Mouse (Mus musculus) MEL (cell line): ENCODE data around the gene Hoxd8.

Source experiments
- BHLHE40 ChIP-seq: IDR thresholded peaks from 2 replicates; pipeline ENCODE4 v1.6.1; 2012; ENCODE audit warnings: low read depth, mild to moderate bottlenecking, inconsistent platforms, low read length, improper control_type of control experiment, borderline replicate concordance
- CTCF ChIP-seq, 3 experiments: IDR thresholded peaks in 2 of 3; conservative IDR thresholded peaks in 1 of 3; 2 replicates each; pipeline ENCODE4 v1.5.1; 2011 to 2012; ENCODE audit warnings: low read length in 3 of 3, low read depth in 2 of 3, mild to moderate bottlenecking in 2 of 3, improper control_type of control experiment in 1 of 3, inconsistent platforms in 1 of 3, mixed read lengths in 1 of 3, moderate library complexity in 1 of 3; ENCODE audit not compliant: control insufficient read depth in 1 of 3, insufficient read depth in 1 of 3, poor library complexity in 1 of 3, severe bottlenecking in 1 of 3
- EP300 ChIP-seq, 2 experiments: IDR thresholded peaks; 2 replicates each; pipeline ENCODE4 v1.6.1; 2011; ENCODE audit warnings: improper control_type of control experiment in 2 of 2, low read length in 2 of 2, low read depth in 1 of 2, mild to moderate bottlenecking in 1 of 2
- GABPA ChIP-seq: IDR thresholded peaks from 2 replicates; pipeline ENCODE4 v1.6.1; 2012; ENCODE audit warnings: low read depth, mild to moderate bottlenecking, inconsistent platforms, low read length, improper control_type of control experiment, moderate library complexity
- GATA1 ChIP-seq: IDR thresholded peaks from 2 replicates; pipeline ENCODE4 v1.6.1; 2011; ENCODE audit warnings: low read depth, low read length, improper control_type of control experiment
- MEF2A ChIP-seq: IDR thresholded peaks from 2 replicates; pipeline ENCODE4 v1.6.1; 2014; ENCODE audit warnings: low read depth, mild to moderate bottlenecking, inconsistent platforms, low read length, improper control_type of control experiment; ENCODE audit not compliant: poor library complexity, insufficient replicate concordance, severe bottlenecking; ENCODE audit errors: extremely low read depth
- MYB ChIP-seq: IDR thresholded peaks from 2 replicates; pipeline ENCODE4 v1.6.1; 2011; ENCODE audit warnings: mild to moderate bottlenecking, low read depth, low read length, improper control_type of control experiment
- POLR2A ChIP-seq, 2 experiments: IDR thresholded peaks; 2 replicates each; pipeline ENCODE4 v1.6.1; 2011 to 2012; ENCODE audit warnings: low read length in 2 of 2, mild to moderate bottlenecking in 2 of 2, control low read depth in 1 of 2, improper control_type of control experiment in 1 of 2, low read depth in 1 of 2, moderate library complexity in 1 of 2; ENCODE audit not compliant: control insufficient read depth in 1 of 2, insufficient read depth in 1 of 2, poor library complexity in 1 of 2
- POLR2AphosphoS5 ChIP-seq: IDR thresholded peaks from 2 replicates; pipeline ENCODE4 v1.6.1; 2012; ENCODE audit warnings: low read depth, borderline replicate concordance, mild to moderate bottlenecking, inconsistent platforms, low read length, moderate library complexity, mixed read lengths
- RCOR1 ChIP-seq: IDR thresholded peaks from 2 replicates; pipeline ENCODE4 v1.6.1; 2012; ENCODE audit warnings: low read depth, mild to moderate bottlenecking, inconsistent platforms, low read length, improper control_type of control experiment

DNA sequence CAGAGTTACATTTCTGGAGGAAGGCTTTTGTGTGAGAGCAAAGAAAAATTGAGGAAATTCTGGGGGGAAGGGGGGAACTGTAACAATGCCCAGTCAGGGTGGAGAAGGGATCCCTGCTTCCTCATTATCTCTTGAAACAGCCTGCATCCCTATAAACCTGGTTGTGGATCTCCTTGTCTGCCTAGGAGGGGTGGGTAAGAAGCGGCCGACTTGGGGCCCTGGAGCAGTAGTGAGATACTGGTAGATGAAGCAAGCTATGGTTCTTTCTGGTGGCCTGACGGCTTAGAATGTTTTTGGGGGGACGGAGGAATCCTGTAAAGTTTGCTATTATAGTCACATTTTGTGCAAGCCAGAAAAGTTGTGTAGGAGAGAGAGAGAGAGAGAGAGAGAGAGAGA lies 11.0 kb upstream of the Hoxd8 start:
- TF ChIP-seq BHLHE40 (no peak), EP300 (IDR thresholded peaks at IDR 0.05; ENCODE audit: low read depth in 1 of 2, low read length in 2 of 2) (no peak), CTCF (IDR thresholded peaks at IDR 0.05 in 2 of 3, conservative IDR thresholded peaks at IDR 0.05 in 1 of 3; ENCODE audit: control insufficient read depth in 1 of 3, insufficient read depth in 1 of 3, low read depth in 2 of 3, low read length in 3 of 3, poor library complexity in 1 of 3, severe bottlenecking in 1 of 3) (no peak), POLR2AphosphoS5 (no peak), POLR2A (IDR thresholded peaks at IDR 0.05; ENCODE audit: control insufficient read depth in 1 of 2, insufficient read depth in 1 of 2, low read depth in 1 of 2, low read length in 2 of 2, poor library complexity in 1 of 2) (no peak), RCOR1 (no peak), GABPA (no peak), MYB (no peak), GATA1 (no peak), MEF2A (no peak)
